Mouse (Mus musculus) large intestine, adult 2 months (tissue): ENCODE measurements around the gene Trp53inp2. TPM values are rescaled to one million over a fixed set of nuclear protein-coding genes. Genes with fewer than 3 reads are reported as not detected.

Source experiments
- DNase-seq: peaks from one replicate; pipeline ENCODE4 v3.0.0-alpha.2; 2012; ENCODE audit warnings: low read depth, low spot score
- WGBS: fragments of 180-500 bp; shearing (Covaris S2); methylation state at CpG from one replicate; pipeline ENCODE4 v1.1.7; 2018; 5-methylcytosine and 5-hydroxymethylcytosine counted together
- polyA plus RNA-seq: library from polyadenylated mRNA; depleted of rRNA; stranded (reverse); fragments of >200 nt; gene quantifications from 2 replicates; pipeline ENCODE4 v1.2.3, GENCODE M21; 2012; rRNA removed

Trp53inp2 gene
- polyA plus RNA-seq, 1 experiment = 59.2 TPM

DNA sequence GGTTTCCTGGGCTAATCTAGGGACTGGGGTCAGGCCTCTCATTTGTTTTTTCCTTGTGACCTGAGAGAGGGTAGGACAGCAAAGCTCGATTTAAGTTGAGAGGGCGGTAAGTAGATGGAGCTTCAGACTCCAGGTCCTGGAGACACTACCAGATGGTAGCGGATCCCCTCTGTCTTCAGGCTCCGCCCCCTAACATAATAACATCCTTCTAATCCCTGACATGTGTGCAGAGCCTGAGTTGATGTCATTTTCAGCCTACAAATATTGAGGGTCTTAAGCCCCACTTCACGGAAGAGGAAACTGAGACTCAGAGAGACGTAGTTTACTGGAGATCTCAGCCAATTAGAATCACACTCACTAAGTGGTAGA is 1.5 kb downstream of the Trp53inp2 start:
- 22% methylated on average over 6 of the region's 6 CpGs for WGBS

DNA sequence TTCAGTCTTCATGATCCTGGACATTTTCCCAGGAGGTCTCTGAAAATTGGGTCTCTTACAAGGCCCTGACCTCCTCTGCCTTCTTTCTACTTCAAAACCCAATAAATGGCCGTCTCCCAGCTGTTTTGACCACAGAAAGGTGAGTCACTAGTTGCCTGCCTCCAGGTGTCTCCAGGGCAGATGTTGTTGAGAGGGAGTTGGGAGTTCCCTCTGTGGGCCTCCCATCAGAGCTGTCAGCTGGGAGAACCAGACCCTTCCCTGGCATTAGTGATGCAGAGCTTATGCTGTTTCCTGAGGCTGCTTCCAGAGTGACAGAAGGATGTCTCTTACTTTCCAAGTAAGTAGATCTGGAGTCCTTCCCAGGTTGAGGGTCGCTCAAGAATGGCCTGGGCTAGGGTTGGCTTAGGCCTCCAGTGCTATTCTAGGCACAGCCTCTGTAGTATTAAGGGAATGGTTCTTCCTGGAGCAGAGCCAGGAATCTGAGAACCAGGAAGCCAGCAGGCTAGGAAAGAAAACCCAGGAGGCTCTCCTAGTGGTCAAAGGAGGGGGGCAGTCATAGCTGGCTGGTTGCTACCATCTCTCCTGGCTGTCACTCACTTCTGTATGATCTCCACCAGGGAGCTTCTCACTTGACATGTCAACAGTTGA is 2.1 kb downstream of the Trp53inp2 start:
- WGBS = 14% methylated on average over 2 of the region's 2 CpGs
- no peak for DNase-seq

More for the DNA sequence above, 1.5 kb downstream of the Trp53inp2 start:
- no peak for DNase-seq

DNA sequence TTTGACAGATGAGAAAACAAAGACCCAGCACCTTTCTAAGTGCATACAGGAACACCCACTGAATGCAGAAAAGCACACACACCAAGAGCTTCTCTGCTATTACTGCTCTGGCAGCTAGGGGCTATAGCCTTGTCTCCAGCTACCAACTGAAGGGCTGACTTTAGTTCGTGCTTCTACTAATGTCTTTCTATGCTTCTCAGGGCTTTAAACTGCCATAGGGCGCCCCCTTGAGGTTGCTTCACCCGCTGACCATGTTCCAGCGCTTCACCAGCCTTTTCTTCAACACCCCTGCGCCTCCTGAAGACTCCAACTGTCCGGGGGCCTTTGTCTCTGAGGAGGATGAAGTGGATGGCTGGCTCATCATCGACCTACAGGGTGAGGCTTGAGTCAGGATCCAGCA is 4.2 kb downstream of the Trp53inp2 start:
- peak; percentile 61 for DNase-seq
- WGBS = 13% methylated on average over 7 of the region's 7 CpGs

DNA sequence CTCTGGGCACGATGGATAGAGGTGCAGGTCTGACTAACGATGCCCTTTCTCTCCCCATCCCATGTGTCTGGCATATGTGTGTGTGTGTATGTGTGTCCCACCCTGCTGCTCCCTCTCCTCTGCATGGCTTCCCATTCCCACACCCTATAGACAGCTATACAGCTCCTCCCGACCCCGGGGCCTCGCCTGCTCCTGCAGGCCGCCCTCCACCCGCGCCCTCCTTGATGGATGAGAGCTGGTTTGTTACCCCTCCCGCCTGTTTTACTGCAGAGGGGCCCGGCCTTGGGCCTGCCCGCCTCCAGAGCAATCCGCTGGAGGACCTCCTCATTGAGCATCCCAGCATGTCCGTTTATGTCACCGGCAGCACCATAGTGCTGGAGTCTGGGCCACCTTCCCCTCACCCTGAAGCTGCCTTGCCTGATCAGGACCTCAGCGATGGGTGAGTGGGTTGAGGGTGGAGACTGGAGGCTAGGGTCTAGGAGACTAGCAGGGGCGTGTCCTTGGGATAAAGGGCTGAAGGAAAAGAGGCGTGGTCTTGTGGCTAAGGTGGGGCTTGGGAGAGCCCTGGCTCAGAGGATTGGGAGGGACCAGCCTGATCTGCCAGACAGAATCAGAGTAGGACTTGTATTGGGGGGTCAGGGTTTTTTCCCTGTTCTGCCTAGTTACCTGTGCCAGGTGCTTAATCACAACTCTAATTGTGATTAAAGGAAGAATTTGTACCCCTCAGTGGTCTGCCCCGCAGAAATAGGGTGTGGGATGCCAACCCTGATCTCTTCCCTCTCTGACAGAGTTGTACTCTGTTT is 5.1 kb downstream of the Trp53inp2 start:
- DNase-seq = no peak
- WGBS = 55% methylated on average over 18 of the region's 18 CpGs

DNA sequence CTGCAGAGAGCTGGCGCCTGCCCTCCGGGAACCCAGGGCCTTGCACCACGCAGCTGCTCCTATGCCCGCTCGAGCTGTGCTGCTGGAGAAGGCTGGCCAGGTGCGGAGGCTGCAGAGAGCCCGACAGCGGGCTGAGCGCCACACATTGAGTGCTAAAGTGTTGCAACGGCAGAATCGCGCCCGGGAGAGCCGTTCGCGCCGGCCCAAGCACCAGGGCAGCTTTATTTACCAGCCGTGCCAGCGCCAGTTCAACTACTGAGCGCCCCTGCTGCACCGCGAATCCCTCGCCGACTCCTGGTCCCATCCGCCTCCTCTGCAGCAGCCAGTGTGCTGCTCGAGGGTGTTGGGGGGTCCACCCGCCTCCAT is 5.7 kb downstream of the Trp53inp2 start:
- DNase-seq = no peak
- WGBS = 40% methylated on average over 27 of the region's 27 CpGs

DNA sequence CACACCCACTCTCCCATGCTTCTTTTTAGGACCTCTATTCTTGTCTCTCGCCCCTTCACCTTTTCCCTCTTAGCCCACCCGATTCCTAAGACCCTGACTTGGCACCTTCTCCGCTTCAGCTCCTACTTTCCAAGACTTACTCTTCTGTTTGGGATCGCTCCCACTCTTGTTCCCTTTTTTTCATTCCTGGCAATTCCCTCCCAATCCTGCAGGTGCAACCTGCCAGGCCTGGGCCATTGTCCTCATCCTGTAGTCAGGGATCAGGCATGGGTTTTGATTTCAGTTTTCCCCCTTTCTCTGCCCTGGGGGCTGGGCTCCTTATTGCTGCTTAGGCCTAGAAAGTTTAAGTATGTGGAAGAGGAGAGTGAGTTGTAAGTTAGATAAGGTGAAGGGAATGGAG is 6.2 kb downstream of the Trp53inp2 start:
- DNase-seq = no peak
- WGBS = 79% methylated on average over 4 of the region's 4 CpGs

DNA sequence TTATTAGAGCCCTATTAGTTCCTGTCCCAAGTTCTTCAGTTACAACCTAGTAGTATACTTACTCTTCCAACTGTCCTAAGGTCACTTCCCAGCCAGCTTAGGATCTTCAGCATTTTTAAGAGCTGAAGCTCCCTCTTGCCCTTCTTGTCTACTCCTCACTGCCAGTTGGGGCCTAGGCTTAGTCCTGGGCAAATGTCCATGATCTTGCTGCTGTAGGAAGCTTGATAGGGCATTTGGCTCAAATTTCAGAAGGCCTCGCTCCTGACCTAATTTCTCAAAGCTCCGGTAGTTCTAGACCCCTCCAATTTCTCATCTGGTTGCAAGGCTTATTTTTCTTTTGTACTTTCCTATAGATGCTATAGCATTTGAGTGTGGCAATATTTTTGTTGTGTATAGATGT is 7.7 kb downstream of the Trp53inp2 start:
- 80% methylated on average over 2 of the region's 2 CpGs for WGBS
- no peak for DNase-seq

DNA sequence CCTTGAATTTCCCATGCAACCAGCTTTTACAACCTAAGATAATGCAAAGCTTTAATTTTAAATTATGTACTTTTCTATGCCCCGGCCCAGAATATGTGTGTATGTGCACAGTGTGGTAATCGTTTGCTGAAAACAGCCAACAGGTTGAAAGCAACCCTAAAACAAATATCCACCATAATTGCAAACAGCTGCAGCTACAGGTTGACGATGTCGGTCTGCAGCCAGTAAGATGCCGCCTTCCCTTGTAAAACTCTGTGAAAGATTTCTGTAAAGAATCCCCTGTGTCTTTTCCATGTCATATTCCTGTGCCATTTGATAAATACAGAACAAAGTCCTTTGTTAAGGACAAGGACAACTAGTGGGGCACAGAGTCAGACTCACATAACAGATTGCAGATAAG is 13.7 kb downstream of the Trp53inp2 start:
- DNase-seq = no peak
- 62% methylated on average over 5 of the region's 5 CpGs for WGBS

DNA sequence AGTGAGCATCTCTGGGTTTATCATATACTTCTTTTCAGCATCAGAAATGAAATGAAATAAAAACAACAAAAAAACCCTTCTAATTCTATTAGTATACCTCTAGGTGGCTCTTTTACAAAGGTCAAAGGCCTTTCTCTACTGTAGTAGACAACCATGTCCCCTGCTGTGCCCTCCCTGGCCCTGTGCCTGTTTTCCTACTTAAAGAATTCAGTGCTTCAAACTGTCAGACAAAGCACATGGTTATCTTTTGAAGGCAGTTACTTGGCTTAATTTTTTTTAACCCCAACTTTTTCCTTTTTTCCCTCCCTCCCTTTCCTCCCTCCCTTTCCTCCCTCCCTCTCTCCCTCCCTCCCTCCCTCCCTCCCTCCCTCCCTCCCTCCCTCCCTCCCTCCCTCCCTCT is 19.4 kb downstream of the Trp53inp2 start:
- DNase-seq = no peak

DNA sequence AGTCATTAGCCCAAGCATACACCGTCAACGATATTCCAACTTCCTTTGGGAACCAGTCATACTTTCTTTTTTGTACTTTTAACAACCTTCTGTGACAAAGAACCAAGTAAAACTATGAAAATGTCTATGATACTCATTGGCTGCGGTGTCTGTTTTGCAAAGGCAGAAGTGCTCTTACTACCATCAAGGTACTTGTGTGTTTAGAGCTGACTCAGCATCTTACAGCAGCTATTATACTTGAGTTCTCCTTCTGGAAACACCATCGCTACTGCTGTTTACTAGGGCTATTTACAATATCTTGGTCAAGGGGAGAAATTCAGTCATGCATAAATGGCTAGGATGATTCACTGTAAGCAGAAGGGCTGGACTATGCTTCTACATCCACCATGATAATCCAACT is 21.1 kb downstream of the Trp53inp2 start:
- DNase-seq = no peak
- 96% methylated on average over 4 of the region's 4 CpGs for WGBS

DNA sequence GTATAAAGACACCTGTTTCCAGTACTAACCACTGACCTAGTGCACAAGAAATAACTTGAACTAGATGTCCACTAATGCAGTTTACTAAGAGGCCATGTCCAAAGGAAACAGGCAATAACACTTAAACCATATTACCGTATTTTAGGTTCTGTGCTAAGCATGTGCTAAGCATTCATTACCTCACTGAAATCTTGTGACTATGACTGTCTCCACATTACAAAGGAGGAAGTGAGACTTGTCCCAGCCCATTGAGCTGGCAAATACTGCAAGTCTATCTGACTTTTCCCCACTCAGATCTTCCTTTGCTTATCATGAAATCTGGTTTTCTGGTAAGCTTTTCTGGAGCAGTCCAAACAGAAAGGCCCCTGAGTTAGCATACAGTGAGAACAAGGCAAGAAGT is 23.8 kb downstream of the Trp53inp2 start:
- DNase-seq = no peak

DNA sequence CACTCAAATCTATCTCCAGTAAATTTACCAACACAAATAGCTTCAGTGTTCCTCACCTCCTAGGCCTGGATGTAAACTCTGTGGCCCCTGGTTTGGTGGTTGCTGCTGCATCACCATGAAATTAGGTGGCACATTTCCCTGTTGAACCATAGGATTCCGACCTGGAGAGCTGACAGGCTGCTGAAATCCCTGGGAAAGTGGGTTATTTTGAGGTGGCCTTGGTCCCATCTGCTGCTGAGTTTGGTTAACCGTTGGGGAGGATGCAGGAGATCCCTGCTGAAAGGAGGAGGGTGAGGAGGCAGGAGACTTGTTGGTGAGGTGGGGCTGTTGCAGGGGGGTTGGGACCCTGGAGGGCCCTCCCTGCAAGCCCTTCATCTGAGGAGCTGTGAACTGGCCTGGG is 40.1 kb downstream of the Trp53inp2 start:
- no peak for DNase-seq
- WGBS = 94% methylated on average over 2 of the region's 2 CpGs

More for the DNA sequence above, 23.8 kb downstream of the Trp53inp2 start:
- WGBS = 89% methylated on average over 1 of the region's 1 CpGs

DNA sequence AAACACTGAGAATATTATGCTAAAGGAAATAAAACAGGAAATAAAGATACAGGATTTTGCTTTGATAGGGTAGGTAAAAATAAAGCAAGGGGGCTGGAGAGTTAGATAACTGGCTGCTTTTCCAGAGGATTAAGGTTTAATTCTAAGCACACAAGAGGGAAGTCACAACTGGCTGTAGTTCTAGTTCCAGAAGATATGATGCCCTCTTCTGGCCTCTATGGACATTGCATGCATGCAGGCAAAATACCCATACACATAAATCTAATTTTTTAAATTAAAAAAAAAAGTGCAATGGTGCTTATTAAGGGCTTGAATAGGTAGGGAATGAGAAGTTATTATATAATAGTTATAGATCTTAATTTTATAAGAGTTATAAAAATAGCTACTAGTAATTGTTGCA is 55.6 kb downstream of the Trp53inp2 start:
- DNase-seq = no peak

Other genes with a start within 250 kb of the Trp53inp2 start
- gene Itch, start 247.6 kb upstream of the Trp53inp2 start, polyA plus RNA-seq = 13.9 and 19.6 TPM in 2 replicates
- gene Dynlrb1, start 144.5 kb upstream of the Trp53inp2 start, polyA plus RNA-seq = 256 and 262 TPM in 2 replicates
- 75.9 and 92.6 TPM in 2 replicates for gene Map1lc3a, start 104.8 kb upstream of the Trp53inp2 start, polyA plus RNA-seq
- gene Pigu, start 23.6 kb upstream of the Trp53inp2 start, polyA plus RNA-seq = 41.5 and 42.2 TPM in 2 replicates
- gene Ncoa6, start 92.8 kb downstream of the Trp53inp2 start, polyA plus RNA-seq = 12.4 and 38.9 TPM in 2 replicates
- gene Acss2, start 136.9 kb downstream of the Trp53inp2 start, polyA plus RNA-seq = 23.4 and 32.2 TPM in 2 replicates
- 4.6 and 6.0 TPM in 2 replicates for gene Ggt7, start 137.2 kb downstream of the Trp53inp2 start, polyA plus RNA-seq
- 76.2 and 123 TPM in 2 replicates for gene Gss, start 211.8 kb downstream of the Trp53inp2 start, polyA plus RNA-seq
- gene Myh7b, start 230.2 kb downstream of the Trp53inp2 start, polyA plus RNA-seq = 0.11 and 0.12 TPM in 2 replicates